ENCODE assay signal across 9 mouse cellular contexts in genomic region chr17:80981721-80982411, GRCm38 (mm10). TPM values are rescaled to one million over a fixed set of nuclear protein-coding genes. Genes with fewer than 3 reads are reported as not detected.
DNase-seq lines count a peak whose midpoint lies in the region; ATAC-seq and TF ChIP-seq lines count a peak whose summit lies in the region.
"Had no signal": no experiment of that assay in that cellular context is flagged by ENCODE, and none has a peak within 500 bp of the region (broad histone marks: within the 10 kb centered on the region; RNA-seq: fewer than 3 reads in every experiment).

No protein-coding gene starts in this region.

- WGBS in hindbrain, embryonic 15.5 days, result 57% methylated on average over 12 of the region's 12 CpGs
- WGBS in stomach, postnatal 0 days, result 27% methylated on average over 12 of the region's 12 CpGs

- peak overlapping the region; percentile 23 for H3K4me2 ChIP-seq in hindbrain, embryonic 15.5 days
- no peak overlapping the region for H3K4me2 ChIP-seq in stomach, postnatal 0 days (replicated peaks; ENCODE audit: low read depth)

- H3K4me1 ChIP-seq in hindbrain, embryonic 15.5 days (replicated peaks), result peaks cover 19% of the 10 kb centered on the region
- no peaks in the 10 kb centered on the region for H3K4me1 ChIP-seq in stomach, postnatal 0 days (replicated peaks; ENCODE audit: control insufficient read depth, insufficient read depth)

- no peak for DNase-seq in frontal cortex, postnatal 10 days (ENCODE audit: low spot score in 2 of 2)
- peak; percentile 16 to 20 for DNase-seq in urinary bladder, adult 18-20 months (ENCODE audit: low spot score in 2 of 2)
- DNase-seq in urinary bladder, adult 2 months (ENCODE audit: low spot score), result no peak
- no peak for DNase-seq in stomach, postnatal 0 days (ENCODE audit: low spot score)
- DNase-seq in gastrocnemius, postnatal 14 days, result no peak

- no peaks in the 10 kb centered on the region for H3K9me3 ChIP-seq in hindbrain, embryonic 15.5 days
- no peaks in the 10 kb centered on the region for H3K9me3 ChIP-seq in stomach, postnatal 0 days (ENCODE audit: control insufficient read depth, low read length)

- no peaks in the 10 kb centered on the region for H3K36me3 ChIP-seq in hindbrain, embryonic 15.5 days
- H3K36me3 ChIP-seq in stomach, postnatal 0 days (ENCODE audit: control insufficient read depth, insufficient read depth, low read length), result no peaks in the 10 kb centered on the region

- no peak overlapping the region for H3K4me3 ChIP-seq in hindbrain, embryonic 15.5 days
- H3K4me3 ChIP-seq in stomach, postnatal 0 days (ENCODE audit: low read depth, low read length), result no peak overlapping the region

- intact Hi-C loops in gastrocnemius, postnatal 14 days (cut with DNase I; ENCODE audit: low total_unique reads), result loop anchor here (5.0 to 10.0 kb wide), 2 partner anchors 297 to 360 kb away; no protein-coding TSS in a partner anchor

- TF ChIP-seq EP300 in stomach, postnatal 0 days (optimal IDR thresholded peaks at IDR 0.05), result no peak

- H3K27me3 ChIP-seq in hindbrain, embryonic 15.5 days, result no peaks in the 10 kb centered on the region
- H3K27me3 ChIP-seq in stomach, postnatal 0 days (ENCODE audit: control insufficient read depth, insufficient read depth, low read length), result no peaks in the 10 kb centered on the region

- TF ChIP-seq CTCF in stomach, postnatal 0 days (IDR thresholded peaks at IDR 0.05; ENCODE audit: low read depth), result no peak

- peak overlapping the region; percentile 75 for H3K27ac ChIP-seq in hindbrain, embryonic 15.5 days (replicated peaks)
- H3K27ac ChIP-seq in stomach, postnatal 0 days (replicated peaks), result no peak overlapping the region
- H3K27ac ChIP-seq: liver, embryonic 14.5 days had no signal

- 0 out of 2 replicates have a peak overlapping the region, but pooled peaks have one; percentile 22 for H3K9ac ChIP-seq in hindbrain, embryonic 15.5 days
- no peak overlapping the region for H3K9ac ChIP-seq in stomach, postnatal 0 days (ENCODE audit: low read length)
- H3K9ac ChIP-seq: liver, embryonic 14.5 days had no signal

- peak; percentile 55 for ATAC-seq in frontal cortex, adult (ENCODE audit: low TSS enrichment)
- ATAC-seq in hindbrain, embryonic 15.5 days (ENCODE audit: low FRiP score, low read depth), result peak; percentile 52
- peak; percentile 67 for ATAC-seq in stomach, postnatal 0 days (ENCODE audit: low FRiP score, low TSS enrichment)
- ATAC-seq in megakaryocyte-erythroid progenitor cell, adult 5-6 weeks (replicated peaks; ENCODE audit: low FRiP score, low TSS enrichment, poor library complexity, severe bottlenecking), result no peak

RNA-seq across cellular contexts. Expression of gene Tmem178, which starts 37.4 kb away (rescaled TPM):
- polyA plus RNA-seq in urinary bladder, adult 2 months (2012; rRNA removed), result 0.62 and 0.90 TPM in 2 replicates
- 31.1 and 32.9 TPM in 2 replicates for polyA plus RNA-seq in hindbrain, embryonic 15.5 days (2015; fragmentation: Nextera tagmentation; extraction: Ambion mirVana)
- polyA plus RNA-seq in stomach, postnatal 0 days (2015; fragmentation: Nextera tagmentation; extraction: Ambion mirVana), result 1.8 and 2.0 TPM in 2 replicates
- total RNA-seq in gastrocnemius, postnatal 14 days (2021), result under 1 TPM; 0.72 to 1.00 TPM
- not detected in 2 replicates for total RNA-seq in megakaryocyte-erythroid progenitor cell, adult 5-6 weeks (2014; fragmentation: Nextera tagmentation)
- not detected in 2 replicates for total RNA-seq in megakaryocyte-erythroid progenitor cell, adult 5-6 weeks (2017)

Comparison
In these comparisons a context has a peak if more than half of its experiments do, and no peak if none do; other contexts are left out.
1. DNase-seq: peak in urinary bladder, adult 18-20 months (2 of 2); none in frontal cortex, postnatal 10 days (0 of 2), urinary bladder, adult 2 months (single experiment), stomach, postnatal 0 days (single experiment) and gastrocnemius, postnatal 14 days (single experiment).
2. RNA of gene Tmem178, which starts 37.4 kb away (polyA plus RNA-seq): 31.1 to 32.9 TPM in hindbrain, embryonic 15.5 days; 1.8 to 2.0 TPM in stomach, postnatal 0 days and 0.62 to 0.90 TPM in urinary bladder, adult 2 months; every median in the first group is over 10 times any median in the second.